Mouse (Mus musculus) mesoderm, embryonic 11.5 days (tissue): ENCODE data around the gene Ksr2.

Experiments
- DNase-seq: peaks from one replicate; pipeline ENCODE4 v3.0.0-alpha.2; 2012; ENCODE audit warnings: low read depth, low spot score

Ksr2 gene

DNA sequence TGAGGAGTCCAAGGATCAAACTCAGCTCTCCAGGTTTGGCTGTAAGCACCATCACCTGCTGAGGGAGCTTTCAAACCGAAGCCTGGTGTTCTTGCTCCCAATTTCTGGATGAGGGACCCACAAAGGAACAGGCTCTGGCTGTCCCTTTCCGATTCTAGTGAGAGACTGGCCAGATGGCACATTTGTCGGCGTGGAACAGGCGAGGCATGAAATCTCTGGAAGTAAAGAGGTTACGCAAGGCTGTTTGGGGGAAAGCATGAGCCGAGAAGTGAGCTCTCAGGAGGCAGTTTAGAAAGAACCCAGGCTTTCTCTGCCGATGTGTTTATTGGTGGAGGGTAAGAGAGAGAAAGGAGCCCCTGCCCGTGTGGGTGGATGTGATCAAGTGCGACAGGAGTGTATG, 109.2 kb downstream of the Ksr2 start:
- no peak for DNase-seq

DNA sequence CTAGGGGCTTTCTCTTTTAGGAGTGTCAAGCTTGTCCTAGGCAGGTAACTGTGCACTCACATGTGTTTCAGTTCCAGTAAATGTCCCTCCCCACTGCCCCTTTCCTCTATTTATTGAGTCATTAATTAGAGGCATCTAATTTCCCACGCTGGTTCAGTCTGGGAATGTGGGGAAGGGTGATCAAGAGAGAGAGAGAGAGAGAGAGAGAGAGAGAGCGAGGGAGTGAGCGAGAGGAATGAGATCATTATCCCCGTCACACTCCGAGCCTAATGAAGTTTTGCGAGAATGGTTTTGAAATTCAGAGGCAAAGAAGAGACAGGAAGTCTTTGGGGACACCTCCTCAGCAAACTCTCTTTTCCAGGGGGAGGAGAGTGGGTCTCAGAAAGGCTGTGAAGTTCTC, 117.2 kb downstream of the Ksr2 start:
- DNase-seq, result no peak

DNA sequence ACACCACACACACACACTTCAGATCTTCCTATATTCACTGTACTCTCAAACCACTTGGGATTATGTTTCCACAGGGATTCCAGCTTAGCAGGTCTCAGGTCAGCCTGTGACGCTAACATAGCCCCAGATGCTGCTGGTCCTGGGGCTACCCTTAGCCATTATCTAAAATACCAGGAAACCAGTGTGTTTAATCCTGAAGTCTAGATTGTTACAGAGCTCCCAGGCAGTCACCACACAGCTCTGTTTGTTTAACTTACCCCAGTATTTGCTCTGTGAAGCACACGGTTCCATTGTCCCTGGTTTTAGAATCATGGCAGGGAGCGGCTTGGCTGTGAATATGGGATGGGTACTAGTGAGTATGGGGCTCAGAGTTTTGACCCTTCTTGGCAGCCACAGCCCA, 125.4 kb downstream of the Ksr2 start:
- no peak for DNase-seq

DNA sequence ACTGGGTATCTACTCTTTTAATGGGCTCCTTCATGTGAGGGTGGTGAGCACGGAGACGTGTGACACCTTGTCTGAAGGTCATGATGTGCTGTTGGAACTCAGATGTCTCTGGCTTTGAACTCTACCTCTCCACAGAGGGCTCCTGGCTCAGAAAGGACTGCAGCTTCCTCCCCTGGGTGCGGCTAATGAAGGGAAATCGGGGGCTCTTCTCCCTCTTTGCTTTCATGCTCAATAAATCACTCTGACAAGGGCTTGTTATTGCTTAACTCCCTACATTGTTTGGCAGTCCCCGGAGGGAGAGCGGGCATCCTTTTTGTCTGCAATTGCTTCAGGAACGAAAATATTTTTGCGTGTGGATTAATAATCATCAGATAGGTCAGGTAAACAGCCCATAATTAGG, 127.9 kb downstream of the Ksr2 start:
- DNase-seq, result peak; percentile 59

DNA sequence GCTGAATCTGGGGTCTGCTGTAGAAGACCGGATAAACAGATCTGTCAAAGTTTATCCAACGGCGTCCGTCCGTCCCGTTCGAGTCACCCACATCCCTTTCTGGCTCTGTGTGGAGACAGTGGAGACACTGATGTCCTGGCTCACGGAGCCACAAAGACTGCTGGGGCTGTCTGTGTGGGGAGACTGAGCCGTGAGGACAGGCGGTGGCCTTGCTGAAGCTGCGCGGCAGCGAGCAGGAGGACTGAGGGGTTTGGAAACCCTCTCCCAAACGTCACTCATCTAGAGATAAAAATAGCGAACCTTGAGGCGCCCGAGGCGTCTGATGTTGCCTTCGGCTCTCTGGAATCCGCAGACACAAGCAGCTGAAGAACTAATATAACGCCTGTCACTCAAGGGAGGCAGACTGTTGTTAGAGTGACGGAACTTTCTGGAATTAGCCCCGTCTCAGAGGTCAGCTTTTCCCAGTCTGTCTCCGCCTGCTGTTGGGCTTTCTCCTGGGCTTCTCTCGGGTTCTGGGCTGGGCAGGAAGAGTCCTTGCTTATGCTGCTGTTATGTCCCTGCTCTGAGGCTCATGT, 133.0 kb downstream of the Ksr2 start:
- DNase-seq, result no peak

DNA sequence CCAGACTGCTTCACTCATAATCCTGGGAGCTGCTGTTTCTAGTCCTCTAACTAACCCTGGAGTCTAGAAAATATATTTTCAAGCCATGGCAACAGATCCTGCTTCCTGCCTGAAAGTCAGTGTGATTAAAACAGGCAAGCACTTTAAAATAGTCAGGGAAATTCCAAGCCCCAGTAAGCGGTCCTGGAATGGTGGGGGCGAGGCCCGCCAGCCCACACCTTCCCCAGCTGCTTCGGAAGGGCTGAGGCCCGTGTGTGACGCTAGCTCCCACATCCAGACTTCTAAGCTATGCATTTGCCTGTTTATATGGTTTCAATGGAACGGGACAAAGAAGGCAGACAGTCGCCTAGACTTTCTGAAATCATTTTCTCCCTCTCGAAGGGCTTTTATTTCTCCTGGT, 137.2 kb downstream of the Ksr2 start:
- no peak for DNase-seq

DNA sequence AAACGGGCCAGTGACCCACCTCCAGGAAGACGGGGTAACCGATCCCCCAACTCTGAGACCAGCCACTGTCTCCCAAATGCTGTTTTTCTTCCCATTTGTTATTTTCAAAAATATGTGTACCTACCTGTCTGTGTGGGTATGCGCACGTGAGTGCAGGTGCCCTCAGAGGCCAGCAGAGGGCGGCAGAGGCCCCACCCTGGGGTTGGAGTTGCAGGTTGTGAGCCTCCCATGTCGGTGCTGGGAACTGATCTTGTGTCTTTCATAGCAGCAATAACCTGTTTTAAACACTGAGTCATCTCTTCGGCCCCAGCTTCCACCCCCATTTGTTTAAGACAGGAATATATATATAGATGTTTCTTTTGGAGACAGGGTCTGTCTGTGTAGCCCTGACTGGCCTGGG, 138.3 kb downstream of the Ksr2 start:
- no peak for DNase-seq

DNA sequence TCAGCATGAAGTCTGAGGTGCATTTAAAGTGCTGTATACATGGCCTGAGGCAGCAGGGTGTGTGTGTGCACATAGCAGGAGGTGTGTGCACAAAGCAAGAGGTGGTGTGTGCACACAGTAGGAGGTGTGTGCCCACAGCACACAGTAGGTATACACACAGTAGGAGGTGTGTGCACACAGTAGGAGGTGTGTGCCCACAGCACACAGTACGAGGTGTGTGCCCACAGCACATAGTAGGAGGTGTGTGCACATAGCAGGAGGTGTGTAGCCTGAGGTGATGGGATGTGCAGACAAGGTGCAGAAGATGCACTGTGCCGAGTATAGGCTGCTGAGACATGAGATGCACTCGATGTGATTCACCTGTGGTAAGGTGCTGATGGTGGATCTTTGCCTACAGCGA, 140.7 kb downstream of the Ksr2 start:
- no peak for DNase-seq

DNA sequence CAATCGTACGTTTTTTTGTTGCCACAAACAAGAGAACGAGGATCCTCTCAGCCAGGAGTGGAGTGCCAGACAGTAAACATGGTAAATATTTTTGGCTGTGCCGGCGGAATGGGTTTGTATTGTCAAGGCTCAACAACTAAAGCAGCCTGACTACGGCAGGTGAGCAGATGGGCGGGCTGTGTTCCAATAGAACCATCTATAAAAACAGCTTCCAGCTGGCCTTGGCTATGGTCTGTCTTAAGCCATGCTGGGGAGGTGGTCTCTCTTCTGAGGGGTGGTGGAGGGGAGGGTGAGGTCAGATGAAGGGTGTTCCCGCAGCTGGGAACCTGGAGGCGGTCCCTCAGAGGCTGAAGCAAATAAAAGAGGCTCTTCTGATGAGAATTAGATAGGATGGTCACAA, 142.8 kb downstream of the Ksr2 start:
- DNase-seq, result no peak

DNA sequence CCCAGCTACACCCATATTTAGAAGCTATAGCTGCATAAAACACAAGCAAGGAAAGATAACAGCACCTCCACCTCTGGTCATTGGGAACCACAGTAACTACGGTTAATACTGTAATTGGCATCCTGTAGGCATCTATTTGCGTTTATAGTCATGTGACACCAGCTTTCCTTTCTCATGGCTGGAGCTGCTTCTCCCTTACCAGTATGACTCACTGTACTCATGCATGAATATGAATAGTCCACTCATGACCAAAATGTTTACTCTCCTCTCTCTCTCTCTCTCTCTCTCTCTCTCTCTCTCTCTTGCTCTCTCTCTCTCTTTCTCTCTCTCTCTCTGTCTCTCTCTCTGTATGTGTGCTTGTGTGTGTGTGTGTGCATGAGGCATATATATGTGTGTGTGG, 147.3 kb downstream of the Ksr2 start:
- no peak for DNase-seq

DNA sequence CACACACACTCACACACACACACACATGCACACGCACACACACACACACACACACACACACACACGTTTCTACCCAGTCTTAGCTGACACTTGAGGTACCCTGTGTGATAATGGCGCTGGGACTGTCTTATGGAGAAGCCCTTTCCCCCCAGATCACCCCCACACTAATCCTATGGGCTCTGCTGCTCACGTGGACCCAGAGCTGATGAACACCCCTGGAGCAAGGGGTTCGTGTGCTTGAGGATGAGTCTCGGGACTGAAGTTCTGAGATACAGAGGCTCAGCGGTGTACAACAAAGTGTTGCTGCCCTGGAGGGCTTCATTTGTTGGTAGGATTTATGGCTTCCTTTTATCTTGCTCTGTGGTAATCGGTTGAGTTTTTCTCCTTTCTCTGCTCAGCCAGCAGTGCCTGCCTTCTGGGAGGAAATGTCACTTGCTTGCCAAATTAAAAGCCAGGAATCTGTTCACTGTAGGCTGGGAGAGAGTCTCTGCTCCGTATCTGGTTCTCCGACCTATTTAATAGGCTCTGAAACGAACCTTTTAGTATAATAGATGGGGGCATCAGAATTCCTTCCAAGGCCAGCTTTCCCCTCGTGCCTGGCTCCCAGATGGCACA, 152.4 kb downstream of the Ksr2 start:
- peak; percentile 44 for DNase-seq

DNA sequence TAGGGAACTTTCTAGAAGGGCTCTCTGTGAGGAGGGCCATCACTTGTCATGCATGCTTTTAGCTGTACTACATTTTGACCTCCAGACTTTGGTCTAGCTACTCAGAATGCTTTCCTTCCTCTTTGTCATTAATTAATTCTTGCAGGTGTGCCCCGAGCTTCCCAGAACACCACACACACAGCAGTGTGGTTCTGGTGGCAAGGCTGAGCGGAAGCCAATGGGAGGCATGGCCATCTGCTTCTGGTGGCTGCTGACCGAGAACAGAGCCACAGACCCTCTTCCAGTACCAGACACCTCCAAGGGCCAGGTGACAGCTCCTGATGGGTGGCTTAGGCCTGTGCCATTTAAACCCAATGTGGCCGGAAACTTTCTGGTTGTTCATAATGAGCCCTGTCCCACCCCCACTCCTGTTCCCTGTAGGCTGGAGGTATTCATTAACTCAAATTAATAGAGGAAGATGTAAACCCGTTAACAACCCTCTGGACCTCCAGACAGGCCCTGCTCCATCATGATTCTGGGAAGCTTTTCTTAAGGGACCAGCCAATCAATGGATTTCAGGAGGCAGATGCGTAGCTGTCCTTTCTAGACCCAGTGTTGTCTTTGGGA, 155.5 kb downstream of the Ksr2 start:
- no peak for DNase-seq

DNA sequence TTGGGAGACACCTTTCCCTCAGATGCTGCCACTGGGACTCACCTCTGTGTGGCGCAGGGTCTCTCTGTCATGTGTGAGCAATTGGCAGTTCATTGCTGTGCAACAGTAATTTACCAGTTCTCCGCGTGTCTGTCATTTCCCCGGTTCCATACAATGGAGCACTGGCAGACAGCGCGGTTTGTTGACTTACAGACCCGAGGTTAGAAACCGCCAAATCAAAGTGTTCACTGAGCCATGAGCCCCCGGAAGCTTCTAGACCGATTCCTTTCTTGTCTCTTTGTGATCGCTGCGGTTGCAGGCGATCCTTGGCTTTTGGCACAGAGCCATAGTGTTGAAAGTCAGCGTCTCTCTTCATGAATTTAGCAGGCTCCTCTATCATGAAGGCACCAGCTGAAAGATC, 158.6 kb downstream of the Ksr2 start:
- no peak for DNase-seq

DNA sequence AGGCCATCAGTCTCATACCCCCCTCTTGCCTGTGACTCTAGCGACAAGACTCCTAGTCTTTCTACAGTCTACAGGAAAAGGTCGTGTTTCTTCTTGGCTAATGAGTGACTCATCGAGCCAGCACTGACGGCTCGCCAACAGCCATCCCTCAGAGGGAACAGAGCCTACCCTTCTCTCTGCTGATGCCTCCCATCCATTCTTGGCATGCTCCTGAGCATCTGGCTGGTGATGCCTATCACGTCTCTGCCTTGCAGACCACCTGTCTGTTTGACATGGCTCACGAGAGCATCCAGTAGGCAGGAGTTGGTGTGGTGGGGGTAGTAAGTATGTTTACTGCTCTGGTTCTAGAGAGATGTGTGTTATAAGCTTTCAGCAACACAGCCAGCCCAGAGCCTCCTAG, 161.1 kb downstream of the Ksr2 start:
- DNase-seq, result no peak

DNA sequence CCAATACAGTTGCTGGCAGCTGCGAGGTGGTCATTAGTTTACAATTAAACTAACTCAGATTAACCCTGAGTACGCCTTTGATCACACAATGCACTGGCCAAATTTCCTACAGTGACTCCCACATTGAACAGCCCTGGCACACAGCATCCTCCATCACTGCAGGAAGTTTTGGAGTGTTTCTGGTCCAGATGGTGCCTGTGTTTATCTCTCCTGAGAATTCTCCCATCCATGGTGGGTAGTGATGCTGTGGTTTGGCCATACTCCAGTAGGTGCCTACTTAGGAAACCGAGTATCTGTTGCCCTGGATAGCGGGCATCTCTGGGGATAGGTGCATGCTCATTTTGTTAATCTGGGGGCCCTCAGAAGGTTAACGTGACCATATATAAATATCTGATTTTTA, 163.8 kb downstream of the Ksr2 start:
- no peak for DNase-seq

DNA sequence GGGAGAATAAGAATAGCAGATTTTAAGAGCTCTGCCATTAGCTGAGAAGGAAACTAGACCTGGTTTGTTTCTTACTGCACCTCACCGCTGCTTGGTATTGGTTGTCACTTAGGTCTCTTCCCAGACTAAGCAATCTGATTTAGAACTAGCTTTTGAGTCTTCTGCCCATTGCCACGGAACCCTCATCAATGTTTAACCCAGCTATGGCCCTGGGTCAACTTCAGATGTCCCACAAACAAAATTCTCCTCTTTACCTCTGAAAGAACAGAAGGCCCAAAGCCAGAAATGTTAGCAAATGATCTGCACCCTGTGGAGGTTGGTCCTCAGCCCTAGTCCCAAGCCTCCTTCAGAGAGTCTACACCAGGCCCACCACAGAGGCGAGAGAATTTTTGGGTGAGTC, 167.9 kb downstream of the Ksr2 start:
- no peak for DNase-seq

DNA sequence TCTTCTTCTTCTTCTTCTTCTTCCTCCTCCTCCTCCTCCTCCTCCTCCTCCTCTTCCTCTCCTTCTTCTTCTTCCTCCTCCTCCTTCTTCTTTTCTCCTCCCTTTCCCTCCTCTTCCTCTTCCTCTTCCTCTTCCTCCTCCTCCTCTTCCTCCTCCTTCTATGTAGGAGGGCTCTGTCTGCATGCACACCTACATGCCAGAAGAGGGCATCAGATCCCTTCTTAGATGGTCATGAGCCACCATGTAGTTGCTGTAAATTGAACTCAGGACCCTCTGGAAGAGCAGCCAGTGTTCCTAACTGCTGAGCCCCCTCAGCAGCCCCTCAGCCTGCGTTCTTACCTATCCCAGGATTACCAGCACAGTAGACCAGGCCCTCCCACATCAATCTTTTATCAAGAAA, 170.6 kb downstream of the Ksr2 start:
- no peak for DNase-seq

DNA sequence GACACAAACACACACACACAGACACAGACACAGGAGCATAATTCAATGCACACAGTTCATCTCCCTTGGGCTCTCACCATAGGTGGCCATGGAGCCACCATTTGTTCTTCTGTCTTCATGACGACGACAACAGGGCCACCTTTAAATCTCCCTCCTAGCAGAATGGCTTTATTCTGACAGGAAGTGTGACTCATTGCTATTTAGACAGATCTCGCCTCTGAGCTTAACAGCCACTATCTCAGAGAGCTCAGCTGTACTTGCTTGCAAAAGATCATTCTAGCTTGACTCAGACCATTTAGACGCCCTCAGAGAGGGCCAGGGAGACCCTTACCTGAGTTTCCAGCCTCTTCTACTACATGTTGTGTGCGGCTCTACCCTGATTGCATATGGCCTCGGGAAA, 175.5 kb downstream of the Ksr2 start:
- no peak for DNase-seq

DNA sequence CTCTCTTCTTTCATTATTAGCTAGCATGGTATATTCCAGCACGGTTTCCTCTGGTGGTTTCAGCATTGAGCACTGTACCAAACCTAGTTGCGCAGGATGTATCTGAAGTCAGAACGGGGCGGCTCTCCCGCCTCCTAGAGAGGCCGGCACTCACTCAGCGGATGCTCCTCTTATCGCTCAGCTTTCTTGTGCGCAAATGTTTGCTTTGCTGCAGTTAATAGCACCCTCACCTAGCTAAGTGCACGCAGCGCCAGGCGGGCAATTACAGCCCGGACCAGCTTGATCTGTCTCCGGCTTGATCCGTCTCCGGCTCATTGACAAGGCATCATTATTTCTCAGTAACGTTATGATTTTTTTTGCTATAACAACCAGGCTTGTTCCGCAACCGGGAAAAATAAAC, 179.5 kb downstream of the Ksr2 start:
- DNase-seq, result no peak

DNA sequence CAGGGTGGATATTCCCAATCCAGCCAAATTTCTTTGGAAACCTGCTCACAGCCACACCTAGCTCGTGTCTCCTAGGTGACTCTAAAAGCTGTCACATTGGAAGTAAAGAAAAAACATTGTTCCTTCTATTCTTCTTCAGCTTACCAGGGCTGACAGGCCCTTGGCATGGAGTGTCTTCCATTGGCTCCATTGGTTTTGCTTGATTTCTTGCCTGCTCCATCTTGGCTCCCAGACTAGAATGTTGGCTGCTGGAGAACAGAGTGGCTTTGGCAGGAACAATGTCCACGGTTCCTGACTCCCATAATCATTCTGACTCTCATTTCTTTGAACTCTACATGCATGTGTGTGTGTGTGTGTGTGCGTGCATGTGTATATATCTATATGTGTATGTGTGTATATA, 183.0 kb downstream of the Ksr2 start:
- no peak for DNase-seq

DNA sequence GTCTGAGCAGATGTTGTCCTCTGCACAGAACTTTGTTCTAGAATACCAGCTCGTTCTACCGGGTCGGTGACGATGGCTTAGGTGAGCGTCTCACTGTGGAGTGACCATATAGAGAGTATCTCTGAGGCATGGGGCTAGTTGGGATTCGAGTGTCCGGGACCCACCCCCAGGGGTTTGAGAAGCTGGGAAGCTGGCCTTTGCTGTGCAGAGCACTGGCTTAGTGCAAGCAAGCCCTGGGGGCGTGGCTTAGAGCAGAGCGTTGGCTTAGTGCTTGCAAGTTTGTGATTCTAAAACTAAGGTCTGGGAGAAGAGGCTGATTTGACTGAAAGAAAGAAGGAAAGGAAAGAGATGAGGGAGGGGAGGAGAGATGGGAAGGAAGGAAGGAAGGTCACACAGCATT, 188.2 kb downstream of the Ksr2 start:
- no peak for DNase-seq

DNA sequence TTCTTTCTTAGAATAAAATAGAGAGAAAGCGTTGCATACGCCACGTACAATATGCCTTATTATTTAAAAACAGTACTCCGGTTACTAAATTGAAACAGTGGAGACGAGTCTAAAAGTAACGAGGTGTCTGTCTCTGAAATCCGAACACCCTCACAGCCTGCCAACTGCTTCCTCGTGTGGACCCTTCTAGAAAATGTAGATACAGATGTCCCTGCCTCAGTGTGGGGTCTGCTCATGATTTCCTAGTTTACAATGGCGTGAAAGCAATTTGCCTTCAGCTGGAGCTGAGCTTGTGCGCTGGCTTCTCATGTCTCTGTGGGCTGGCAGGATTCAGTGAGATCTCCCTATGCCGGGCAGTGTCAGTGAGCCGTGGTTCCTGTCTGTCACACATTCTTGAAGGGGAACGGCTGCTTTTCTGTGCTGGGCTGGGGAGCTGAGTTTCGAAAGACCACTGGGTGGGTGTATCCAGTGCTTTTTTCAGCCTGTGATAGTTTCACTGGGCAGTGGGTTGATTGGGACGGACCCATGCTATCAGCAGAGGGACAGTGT, 194.0 kb downstream of the Ksr2 start:
- peak; percentile 18 for DNase-seq

DNA sequence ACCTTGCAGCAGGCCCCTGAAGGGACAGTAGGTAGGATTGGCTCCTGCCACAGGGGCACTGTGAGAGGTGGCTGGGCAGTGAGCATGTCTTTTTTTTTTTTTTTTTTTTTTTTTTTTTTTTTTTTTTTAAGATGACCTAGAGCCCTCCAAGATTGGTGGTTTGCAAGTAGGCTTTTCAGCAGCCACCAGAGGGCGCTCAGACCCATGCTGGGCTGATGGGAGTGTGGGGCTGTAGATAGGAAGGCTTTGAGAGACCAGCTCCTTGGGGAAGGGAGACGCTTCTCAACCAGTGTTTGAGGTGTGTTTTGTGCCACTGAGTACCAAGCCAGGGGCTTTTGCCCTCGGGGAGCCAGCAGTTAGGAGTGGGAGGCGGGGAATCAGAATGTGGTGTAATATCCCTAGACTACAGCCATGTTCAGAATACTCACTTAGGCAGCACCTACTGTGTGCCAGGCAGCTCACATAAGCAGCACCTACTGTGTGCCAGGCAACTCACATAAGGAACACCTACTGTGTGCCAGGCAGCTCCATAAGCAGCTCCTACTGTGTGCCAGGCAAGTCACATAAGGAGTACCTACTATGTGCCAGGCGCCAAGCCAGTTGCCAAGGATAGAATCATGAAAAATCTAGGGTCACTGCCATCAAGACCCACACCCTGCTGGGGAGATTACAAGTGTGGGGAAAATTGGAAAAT, 200.7 kb downstream of the Ksr2 start:
- peak; percentile 87 for DNase-seq
